28 mouse cellular contexts compared by ENCODE assay signal in genomic region chr7:37324653-37325052, GRCm38 (mm10).
A peak's percentile ranks its signal among the peaks of the same experiment; 100 is the strongest.
DNase-seq lines count a peak whose midpoint lies in the region; ATAC-seq and TF ChIP-seq lines count a peak whose summit lies in the region.
"Had no signal": no experiment of that assay in that cellular context is flagged by ENCODE, and none has a peak within 500 bp of the region (broad histone marks: within the 10 kb centered on the region; RNA-seq: fewer than 3 reads in every experiment).

No protein-coding gene starts in this region.

- no peaks in the 10 kb centered on the region for H3K36me3 ChIP-seq in hindbrain, postnatal 0 days (ENCODE audit: insufficient read depth, low read length)
- H3K36me3 ChIP-seq in hindbrain, embryonic 11.5 days (ENCODE audit: control insufficient read depth, insufficient read depth, low read length): no peaks in the 10 kb centered on the region
- H3K36me3 ChIP-seq in liver, adult 2 months (ENCODE audit: control insufficient read depth, insufficient read depth, low read length): no peaks in the 10 kb centered on the region
- no peaks in the 10 kb centered on the region for H3K36me3 ChIP-seq in stomach, postnatal 0 days (ENCODE audit: control insufficient read depth, insufficient read depth, low read length)
- H3K36me3 ChIP-seq: embryonic facial prominence, embryonic 13.5 days; heart, embryonic 13.5 days; hindbrain, embryonic 15.5 days; limb, embryonic 10.5 days; limb, embryonic 15.5 days; midbrain, embryonic 13.5 days; neural tube, embryonic 15.5 days had no signal

- no peak for ATAC-seq in hindbrain, postnatal 0 days
- ATAC-seq in hindbrain, embryonic 11.5 days (ENCODE audit: low FRiP score): no peak
- no peak for ATAC-seq in stomach, postnatal 0 days (ENCODE audit: low FRiP score, low TSS enrichment)
- ATAC-seq: forebrain, embryonic 16.5 days; midbrain, embryonic 13.5 days had no signal

- no peak overlapping the region for H3K4me3 ChIP-seq in hindbrain, postnatal 0 days (ENCODE audit: low read length)
- H3K4me3 ChIP-seq in hindbrain, embryonic 11.5 days (ENCODE audit: low read depth, low read length): no peak overlapping the region
- H3K4me3 ChIP-seq in liver, adult 2 months (ENCODE audit: insufficient read depth, low read depth, low read length): no peak overlapping the region
- H3K4me3 ChIP-seq in stomach, postnatal 0 days (ENCODE audit: low read depth, low read length): no peak overlapping the region
- H3K4me3 ChIP-seq: embryonic facial prominence, embryonic 13.5 days; heart, embryonic 13.5 days; hindbrain, embryonic 15.5 days; limb, embryonic 10.5 days; limb, embryonic 15.5 days; midbrain, embryonic 13.5 days; neural tube, embryonic 15.5 days had no signal

- H3K27ac ChIP-seq in hindbrain, postnatal 0 days: no peak overlapping the region
- H3K27ac ChIP-seq in hindbrain, embryonic 11.5 days (ENCODE audit: low read depth, low read length): no peak overlapping the region
- no peak overlapping the region for H3K27ac ChIP-seq in liver, adult 2 months (replicated peaks; ENCODE audit: insufficient read depth, low read depth, low read length)
- H3K27ac ChIP-seq in stomach, postnatal 0 days (replicated peaks): no peak overlapping the region
- H3K27ac ChIP-seq: embryonic facial prominence, embryonic 13.5 days; heart, embryonic 13.5 days; hindbrain, embryonic 15.5 days; limb, embryonic 10.5 days; limb, embryonic 15.5 days; macrophage; midbrain, embryonic 13.5 days; neural tube, embryonic 15.5 days had no signal

- no peaks in the 10 kb centered on the region for H3K79me2 ChIP-seq in liver, adult 2 months (ENCODE audit: control insufficient read depth, insufficient read depth, low read length)

- no peak for TF ChIP-seq POLR2A in liver, adult 2 months (IDR thresholded peaks at IDR 0.05; ENCODE audit: extremely low read depth, insufficient read depth, low read length)

- 93% methylated on average over 7 of the region's 7 CpGs for WGBS in hindbrain, postnatal 0 days
- WGBS in hindbrain, embryonic 11.5 days: 89% methylated on average over 7 of the region's 7 CpGs
- 90% methylated on average over 7 of the region's 7 CpGs for WGBS in liver, adult 2 months
- 91% methylated on average over 7 of the region's 7 CpGs for WGBS in stomach, postnatal 0 days

- H3K27me3 ChIP-seq in hindbrain, postnatal 0 days (ENCODE audit: insufficient read depth, low read length): no peaks in the 10 kb centered on the region
- no peaks in the 10 kb centered on the region for H3K27me3 ChIP-seq in hindbrain, embryonic 11.5 days (ENCODE audit: control insufficient read depth, insufficient read depth, low read length)
- no peaks in the 10 kb centered on the region for H3K27me3 ChIP-seq in liver, adult 2 months (ENCODE audit: control insufficient read depth, insufficient read depth, low read length)
- H3K27me3 ChIP-seq in stomach, postnatal 0 days (ENCODE audit: control insufficient read depth, insufficient read depth, low read length): no peaks in the 10 kb centered on the region
- H3K27me3 ChIP-seq: embryonic facial prominence, embryonic 13.5 days; heart, embryonic 13.5 days; hindbrain, embryonic 15.5 days; limb, embryonic 15.5 days; midbrain, embryonic 13.5 days; neural tube, embryonic 15.5 days had no signal

- H3K4me2 ChIP-seq in hindbrain, postnatal 0 days (ENCODE audit: low read depth, low read length): no peak overlapping the region
- H3K4me2 ChIP-seq in hindbrain, embryonic 11.5 days (replicated peaks; ENCODE audit: low read depth, low read length): no peak overlapping the region
- no peak overlapping the region for H3K4me2 ChIP-seq in stomach, postnatal 0 days (replicated peaks; ENCODE audit: low read depth)
- H3K4me2 ChIP-seq: embryonic facial prominence, embryonic 13.5 days; heart, embryonic 13.5 days; hindbrain, embryonic 15.5 days; limb, embryonic 15.5 days; midbrain, embryonic 13.5 days; neural tube, embryonic 15.5 days had no signal

- no peak overlapping the region for H3K9ac ChIP-seq in hindbrain, postnatal 0 days (replicated peaks; ENCODE audit: low read length)
- no peak overlapping the region for H3K9ac ChIP-seq in hindbrain, embryonic 11.5 days (ENCODE audit: low read depth, low read length)
- no peak overlapping the region for H3K9ac ChIP-seq in liver, adult 2 months (ENCODE audit: low read depth, low read length)
- H3K9ac ChIP-seq in stomach, postnatal 0 days (ENCODE audit: low read length): no peak overlapping the region
- H3K9ac ChIP-seq: embryonic facial prominence, embryonic 13.5 days; heart, embryonic 13.5 days; hindbrain, embryonic 15.5 days; limb, embryonic 15.5 days; midbrain, embryonic 13.5 days; neural tube, embryonic 15.5 days had no signal

- DNase-seq in hindbrain, postnatal 0 days (ENCODE audit: low spot score): no peak
- no peak for DNase-seq in hindbrain, embryonic 11.5 days (ENCODE audit: low spot score)
- no peak for DNase-seq in liver, adult 2 months (ENCODE audit: extremely low read depth, low read depth, low spot score)
- no peak for DNase-seq in liver
- DNase-seq in R1 (ENCODE audit: low read depth, low spot score): peak; percentile 23
- DNase-seq in stomach, postnatal 0 days (ENCODE audit: low spot score): no peak
- DNase-seq: adrenal gland, adult 8-10 months; B cell, adult 2 months; cerebellum, adult 11-12 months; cerebellum, postnatal 10 days; gastrocnemius, postnatal 25 days; heart, adult 18-20 months; heart, postnatal 10 days; kidney, adult 8-10 months; kidney, postnatal 10 days; lung, adult 2 months; lung, postnatal 10 days; retina, postnatal 1 day; right cerebral cortex, postnatal 14 days had no signal

- H3K4me1 ChIP-seq in hindbrain, postnatal 0 days (ENCODE audit: insufficient read depth, low read length): no peaks in the 10 kb centered on the region
- no peaks in the 10 kb centered on the region for H3K4me1 ChIP-seq in hindbrain, embryonic 11.5 days (replicated peaks; ENCODE audit: control insufficient read depth, insufficient read depth, low read length)
- no peaks in the 10 kb centered on the region for H3K4me1 ChIP-seq in liver, adult 2 months (ENCODE audit: control insufficient read depth, insufficient read depth, low read length)
- H3K4me1 ChIP-seq in stomach, postnatal 0 days (replicated peaks; ENCODE audit: control insufficient read depth, insufficient read depth): no peaks in the 10 kb centered on the region
- H3K4me1 ChIP-seq: hindbrain, embryonic 15.5 days; neural tube, embryonic 15.5 days had no signal

- TF ChIP-seq CTCF in hindbrain, postnatal 0 days (IDR thresholded peaks at IDR 0.05; ENCODE audit: low read depth): peak; percentile 16; the same call in 1 of the 2 replicates
- 0 out of 2 replicates have a peak, but pooled peaks have one; percentile 2 for TF ChIP-seq CTCF in liver, adult 2 months (IDR thresholded peaks at IDR 0.05; ENCODE audit: low read depth, low read length)
- peak; percentile 23; the same call in 1 of the 2 replicates for TF ChIP-seq CTCF in stomach, postnatal 0 days (IDR thresholded peaks at IDR 0.05; ENCODE audit: low read depth)

- TF ChIP-seq EP300 in stomach, postnatal 0 days (optimal IDR thresholded peaks at IDR 0.05): no peak

- no peaks in the 10 kb centered on the region for H3K9me3 ChIP-seq in hindbrain, postnatal 0 days (ENCODE audit: low read length)
- no peaks in the 10 kb centered on the region for H3K9me3 ChIP-seq in hindbrain, embryonic 11.5 days (ENCODE audit: control insufficient read depth, low read length)
- no peaks in the 10 kb centered on the region for H3K9me3 ChIP-seq in stomach, postnatal 0 days (ENCODE audit: control insufficient read depth, low read length)
- H3K9me3 ChIP-seq: embryonic facial prominence, embryonic 13.5 days; heart, embryonic 13.5 days; hindbrain, embryonic 15.5 days; limb, embryonic 10.5 days; limb, embryonic 15.5 days; midbrain, embryonic 13.5 days; neural tube, embryonic 15.5 days had no signal
